Mouse (Mus musculus): ENCODE results near the gene Orai2.
"Not testable (repeated sequence)": the region's sequence is repeated elsewhere in the genome, so short reads cannot be mapped to it uniquely, and the experiment has no call there.

DNA sequence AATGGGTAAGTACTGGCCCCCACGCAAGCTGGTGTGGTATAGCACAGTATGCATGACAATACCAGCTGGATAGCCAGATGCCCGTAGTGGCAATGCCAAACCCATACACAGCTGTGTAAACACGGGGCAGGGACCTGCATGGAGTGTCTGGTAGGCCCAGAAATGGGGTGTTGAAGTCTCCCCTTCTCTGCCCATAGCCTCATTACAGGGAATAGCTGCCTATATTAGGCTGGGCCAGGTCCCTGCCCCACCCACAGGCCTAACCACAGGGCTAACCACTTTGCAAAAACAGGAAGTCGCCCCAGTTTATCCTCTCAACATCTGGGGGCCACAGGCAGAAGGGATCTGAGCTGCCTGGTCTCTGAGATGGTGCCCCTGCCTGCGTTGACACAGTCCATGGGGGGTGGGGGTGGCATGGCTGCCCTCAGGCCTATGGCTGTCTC, 21.4 kb downstream of the Orai2 start:
- not testable (repeated sequence) for TF ChIP-seq CTCF (IDR thresholded peaks at IDR 0.05; ENCODE audit: control insufficient read depth, insufficient read depth, low read length); POLR2A (IDR thresholded peaks at IDR 0.05; ENCODE audit: borderline replicate concordance, control insufficient read depth, low read depth, low read length)
